Mouse (Mus musculus) midbrain, embryonic 11.5 days (tissue): Measurements from ENCODE around the gene Bet1l. TPM values are rescaled to one million over a fixed set of nuclear protein-coding genes. Genes with fewer than 3 reads are reported as not detected.

Experiments
- ATAC-seq: fragments of 200-750 bp; cut with Nextera tagmentation; 2 replicates; pipeline ENCODE4 v1.8.0; 2017; ENCODE audit warnings: moderate TSS enrichment, moderate library complexity; ENCODE audit not compliant: low FRiP score
- DNase-seq: peaks from one replicate; pipeline ENCODE4 v3.0.0; 2015; ENCODE audit warnings: low spot score; ENCODE audit errors: missing footprints
- H3K27ac ChIP-seq: fragments of 300-500 bp; sonication (generic); 2 replicates; pipeline ENCODE4 v1.5.1; 2014; ENCODE audit warnings: low read depth, low read length
- H3K27me3 ChIP-seq: fragments of 300-500 bp; sonication (generic); 2 replicates; pipeline ENCODE4 v1.6.1; 2014; ENCODE audit warnings: mild to moderate bottlenecking, low read length, moderate library complexity, mixed read lengths; ENCODE audit not compliant: control insufficient read depth, insufficient read depth
- H3K36me3 ChIP-seq: fragments of 300-500 bp; sonication (generic); 2 replicates; pipeline ENCODE4 v1.6.1; 2014; ENCODE audit warnings: mild to moderate bottlenecking, low read length, moderate library complexity, mixed read lengths; ENCODE audit not compliant: control insufficient read depth, insufficient read depth
- H3K4me1 ChIP-seq: fragments of 300-500 bp; sonication (generic); 2 replicates; pipeline ENCODE4 v1.6.1; 2014; ENCODE audit warnings: low read length; ENCODE audit not compliant: control insufficient read depth, insufficient read depth
- H3K4me2 ChIP-seq: fragments of 300-500 bp; sonication (generic); 2 replicates; pipeline ENCODE4 v1.6.1; 2014; ENCODE audit warnings: mild to moderate bottlenecking, moderate library complexity
- H3K4me3 ChIP-seq: fragments of 300-500 bp; sonication (generic); 2 replicates; pipeline ENCODE4 v1.5.1; 2014; ENCODE audit warnings: low read depth, low read length
- H3K9ac ChIP-seq: fragments of 300-500 bp; sonication (generic); 2 replicates; pipeline ENCODE4 v1.6.1; 2014; ENCODE audit warnings: low read length
- H3K9me3 ChIP-seq: fragments of 300-500 bp; sonication (generic); 2 replicates; pipeline ENCODE4 v1.6.1; 2016; ENCODE audit warnings: low read length; ENCODE audit not compliant: control insufficient read depth
- WGBS: fragments of 180-500 bp; shearing (Covaris S2); extraction: QIAGEN DNeasy Blood & Tissue Kit; methylation state at CpG from one replicate; pipeline ENCODE4 v1.1.7; 2014; 5-methylcytosine and 5-hydroxymethylcytosine counted together
- polyA plus RNA-seq: library from polyadenylated mRNA; unstranded; fragments of >200 nt; fragmentation: Nextera tagmentation; extraction: Ambion mirVana; gene quantifications from 2 replicates; pipeline ENCODE4 v1.2.1, GENCODE M21; 2014

The Bet1l gene
- polyA plus RNA-seq, 1 experiment from 2014 or later: 25.3 TPM

DNA sequence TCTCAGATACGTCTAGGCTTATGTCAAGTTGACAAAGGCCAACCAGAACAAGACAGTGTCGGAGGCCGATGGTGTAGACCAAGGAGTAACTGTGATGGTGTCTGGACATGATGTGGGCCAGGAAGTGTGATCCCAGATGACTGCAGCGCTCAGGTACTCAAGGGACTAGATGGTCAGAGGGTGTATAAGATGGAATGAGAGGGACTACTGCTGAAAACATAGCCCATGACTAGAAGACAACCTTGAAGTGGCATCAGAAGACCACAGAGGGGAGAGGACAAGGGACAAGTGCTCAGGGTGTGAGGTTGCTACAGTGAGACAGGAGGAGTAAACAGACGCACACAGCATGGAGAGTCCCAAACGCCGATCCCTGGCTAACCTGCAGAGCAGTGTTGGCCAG lies 13.6 kb downstream of the Bet1l start:
- no peaks in the 10 kb centered on the region for H3K9me3 ChIP-seq
- H3K36me3 ChIP-seq: no peaks in the 10 kb centered on the region
- DNase-seq (peak; percentile 74), ATAC-seq (no peak)
- no peak overlapping the region for H3K4me3 ChIP-seq
- H3K27me3 ChIP-seq: 0 out of 2 replicates have a peak, but pooled peaks cover 2% of the 10 kb centered on the region
- H3K27ac ChIP-seq: no peak overlapping the region
- H3K4me2 ChIP-seq: no peak overlapping the region
- H3K9ac ChIP-seq: no peak overlapping the region
- H3K4me1 ChIP-seq: no peaks in the 10 kb centered on the region; the same call in 1 of the 2 replicates
- WGBS: 86% methylated on average over 7 of the region's 7 CpGs

DNA sequence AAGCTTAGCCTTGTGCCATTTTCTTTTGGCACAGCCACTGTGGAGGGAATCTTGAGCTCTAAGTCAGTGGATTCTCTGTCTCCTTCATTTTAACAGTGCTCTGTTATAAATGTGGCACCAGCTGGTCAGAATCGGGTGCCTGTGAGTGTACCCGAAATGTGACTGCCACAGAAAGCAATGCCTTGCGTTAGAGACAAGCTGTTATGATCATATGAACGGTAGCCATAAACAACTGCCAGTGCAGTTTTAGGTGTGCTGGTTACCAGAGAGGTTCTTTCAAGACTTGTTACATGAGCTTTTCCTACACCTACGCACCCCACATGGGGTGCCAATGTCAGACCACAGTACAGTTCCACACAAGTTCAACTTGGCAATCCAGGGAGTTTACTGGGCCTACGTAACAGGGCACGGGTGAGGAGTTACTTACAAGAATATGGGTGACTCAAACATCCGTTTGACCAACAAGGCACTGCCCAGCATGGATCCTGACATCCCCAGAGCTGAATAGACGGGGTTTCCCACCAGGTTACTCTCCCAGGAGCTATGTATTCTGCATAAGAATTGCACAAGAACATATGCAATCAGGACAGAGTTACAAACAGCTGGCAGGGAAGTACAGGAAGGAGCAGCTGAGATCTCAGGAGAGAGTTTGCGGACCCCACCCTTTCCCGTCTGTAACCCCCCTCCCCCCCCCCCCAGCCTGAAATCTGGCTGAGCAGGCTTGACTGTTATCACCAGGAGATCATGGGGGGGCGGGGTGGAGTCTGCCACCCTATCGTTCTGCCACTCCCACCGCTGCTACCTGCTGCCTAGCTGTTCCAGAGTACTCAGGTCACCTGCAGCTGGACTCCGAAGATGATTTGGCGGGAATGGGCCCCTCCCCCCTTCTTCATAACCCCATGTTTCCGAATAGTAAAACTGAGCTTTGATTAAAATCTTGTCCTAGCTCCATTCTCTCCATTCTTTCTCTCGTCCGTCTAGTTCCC lies 16.3 kb downstream of the Bet1l start:
- H3K9ac ChIP-seq: no peak overlapping the region
- 39% methylated on average over 19 of the region's 19 CpGs for WGBS
- peak; percentile 62 for DNase-seq
- H3K36me3 ChIP-seq: no peaks in the 10 kb centered on the region
- H3K4me3 ChIP-seq: no peak overlapping the region
- no peaks in the 10 kb centered on the region; the same call in 1 of the 2 replicates for H3K4me1 ChIP-seq
- H3K27ac ChIP-seq: no peak overlapping the region
- H3K27me3 ChIP-seq: 0 out of 2 replicates have a peak, but pooled peaks cover 2% of the 10 kb centered on the region
- ATAC-seq: no peak
- H3K9me3 ChIP-seq: no peaks in the 10 kb centered on the region
- H3K4me2 ChIP-seq: no peak overlapping the region

DNA sequence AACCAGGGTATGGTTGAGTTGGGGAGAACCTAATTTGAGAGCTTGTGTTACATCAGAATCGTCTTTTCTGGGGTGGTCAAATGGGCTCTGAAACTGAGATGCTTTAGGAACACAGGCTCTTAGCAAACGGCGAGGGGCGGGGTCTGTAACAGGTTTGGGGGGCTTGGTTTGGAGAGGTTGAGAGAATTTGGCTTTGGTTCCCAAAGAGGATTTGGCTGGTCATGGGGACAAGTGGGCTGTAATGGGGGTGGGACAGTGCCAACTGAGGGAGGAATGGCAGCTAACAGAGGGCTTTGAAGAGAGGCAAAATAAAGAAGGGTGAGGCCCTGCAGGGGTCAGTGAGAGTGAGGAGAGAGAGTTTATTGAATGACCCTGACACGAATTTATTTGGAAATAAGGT lies 17.8 kb downstream of the Bet1l start:
- Histone ChIP-seq H3K27me3 (0 out of 2 replicates have a peak, but pooled peaks cover 2% of the 10 kb centered on the region), H3K4me2 (no peak overlapping the region), H3K9me3 (no peaks in the 10 kb centered on the region), H3K4me3 (no peak overlapping the region), H3K36me3 (no peaks in the 10 kb centered on the region), H3K4me1 (no peaks in the 10 kb centered on the region), H3K9ac (no peak overlapping the region), H3K27ac (no peak overlapping the region)
- 69% methylated on average over 5 of the region's 5 CpGs for WGBS
- peak; percentile 76 for DNase-seq
- no peak for ATAC-seq

DNA sequence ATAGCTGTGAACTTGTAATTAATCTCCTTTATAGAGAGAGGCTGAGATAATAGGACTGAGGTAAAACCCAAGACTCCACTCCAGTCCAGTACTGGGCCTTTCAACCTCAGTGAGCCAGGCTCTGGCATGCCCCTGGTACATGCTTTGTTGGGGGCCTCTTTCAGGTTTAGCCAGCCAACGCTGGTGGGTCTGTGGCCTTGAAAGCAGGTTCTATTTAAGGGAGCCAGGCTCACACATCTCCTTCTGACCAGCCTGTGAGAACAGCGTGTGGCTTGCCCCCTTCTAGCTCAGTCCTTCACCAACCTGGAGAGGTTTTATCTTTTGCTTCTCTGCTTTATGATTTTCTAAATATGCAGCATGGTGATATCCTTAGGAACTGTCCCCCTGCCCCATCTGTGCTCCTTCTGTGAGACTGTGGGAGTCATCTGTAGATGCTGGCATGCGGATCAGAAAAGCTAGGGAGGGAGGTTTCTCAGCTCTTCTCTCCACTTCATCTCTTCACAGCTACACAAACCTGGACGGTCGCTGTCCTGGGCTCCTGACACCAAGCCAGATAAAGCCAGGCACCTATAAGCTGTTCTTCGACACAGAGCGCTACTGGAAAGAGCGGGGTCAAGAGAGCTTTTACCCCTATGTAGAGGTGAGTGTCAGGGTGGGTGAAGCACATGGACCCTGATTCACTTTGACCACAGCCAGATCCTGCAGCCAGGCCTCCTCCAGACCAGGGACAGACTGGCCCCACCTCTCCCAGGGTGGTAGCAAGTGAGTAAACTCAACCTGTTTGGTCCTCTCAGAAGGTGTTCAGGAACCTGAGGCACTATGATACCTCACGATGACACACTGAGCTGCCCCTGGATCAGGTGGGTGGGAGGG lies 20.9 kb downstream of the Bet1l start:
- ATAC-seq: no peak
- WGBS: 84% methylated on average over 9 of the region's 9 CpGs
- no peaks in the 10 kb centered on the region for H3K9me3 ChIP-seq
- no peak overlapping the region for H3K4me3 ChIP-seq
- H3K4me1 ChIP-seq: no peaks in the 10 kb centered on the region
- no peak for DNase-seq
- no peak overlapping the region for H3K9ac ChIP-seq
- H3K27ac ChIP-seq: no peak overlapping the region
- H3K27me3 ChIP-seq: no peaks in the 10 kb centered on the region
- no peaks in the 10 kb centered on the region for H3K36me3 ChIP-seq
- no peak overlapping the region for H3K4me2 ChIP-seq

DNA sequence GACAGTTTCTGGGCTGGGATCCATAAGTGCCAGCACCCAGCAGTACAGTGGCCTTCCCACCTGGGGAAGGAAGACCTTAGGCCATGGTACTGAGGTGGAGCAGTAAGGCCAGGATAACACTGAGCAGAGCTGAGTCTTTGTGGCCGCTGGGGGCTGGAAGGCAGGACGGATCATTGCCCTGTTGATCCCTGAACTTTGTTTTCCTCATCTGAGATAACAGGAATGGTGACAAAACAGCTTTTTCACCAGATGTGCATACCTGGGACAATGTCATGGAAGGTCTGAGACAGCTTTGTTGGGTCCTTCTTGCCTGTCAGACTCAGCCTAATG lies 21.7 kb downstream of the Bet1l start:
- Histone ChIP-seq H3K4me3 (no peak overlapping the region), H3K4me2 (no peak overlapping the region), H3K27ac (no peak overlapping the region), H3K27me3 (no peaks in the 10 kb centered on the region), H3K4me1 (no peaks in the 10 kb centered on the region), H3K9me3 (no peaks in the 10 kb centered on the region), H3K9ac (no peak overlapping the region), H3K36me3 (no peaks in the 10 kb centered on the region)
- DNase-seq: no peak
- 73% methylated on average over 2 of the region's 2 CpGs for WGBS
- no peak for ATAC-seq

DNA sequence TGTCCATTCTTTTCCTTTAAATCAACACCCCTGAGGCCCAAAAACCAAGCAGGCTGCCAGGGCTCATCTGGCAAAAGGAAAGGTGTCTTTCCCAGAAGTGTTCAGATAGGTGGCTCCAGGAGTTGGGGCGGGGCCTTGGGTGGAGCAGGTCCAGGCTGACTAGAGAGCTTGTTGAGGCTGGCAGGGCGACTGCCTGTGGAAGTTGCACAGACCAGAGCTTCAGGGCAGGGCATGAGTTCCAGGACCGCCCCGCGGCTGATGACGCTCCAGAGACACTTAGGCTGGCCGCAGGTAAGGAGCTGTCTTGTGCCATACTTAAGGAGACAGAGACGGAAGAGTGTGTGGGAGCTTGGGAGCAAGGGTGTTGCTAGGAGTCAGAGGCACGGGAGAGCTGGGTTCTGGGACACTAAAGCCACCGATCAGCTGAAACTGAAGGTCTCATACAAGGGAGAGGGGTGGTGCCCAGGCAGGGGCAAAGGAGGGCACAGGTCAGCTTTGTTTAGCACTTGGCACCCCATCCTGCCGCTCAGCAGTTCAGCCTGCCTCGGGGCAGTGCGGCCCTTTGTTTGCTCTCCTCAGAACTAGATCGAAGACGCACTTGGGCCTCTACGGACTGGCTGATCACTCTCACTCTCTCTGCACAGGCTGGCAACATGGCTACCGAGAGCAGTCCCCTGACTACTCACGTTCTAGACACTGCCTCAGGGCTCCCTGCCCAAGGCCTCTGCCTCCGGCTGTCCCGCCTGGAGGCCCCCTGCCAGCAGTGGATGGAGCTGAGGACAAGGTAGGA lies 22.2 kb downstream of the Bet1l start, which contains the start of gene Urah:
Gene Urah (plus strand): TSS at position 51 of the 790 bp plus-strand sequence.
- ATAC-seq (no peak), DNase-seq (no peak)
- H3K9ac ChIP-seq: no peak within 1 kb of the TSS
- H3K36me3 ChIP-seq: no peaks in the 10 kb centered on the region
- no peaks in the 10 kb centered on the region for H3K9me3 ChIP-seq
- no peak within 1 kb of the TSS for H3K4me3 ChIP-seq
- 43% methylated on average over 20 of the region's 20 CpGs for WGBS
- no peak within 1 kb of the TSS for H3K4me2 ChIP-seq
- no peaks in the 10 kb centered on the region for H3K4me1 ChIP-seq
- no peak within 1 kb of the TSS for H3K27ac ChIP-seq
- no peaks in the 10 kb centered on the region for H3K27me3 ChIP-seq

DNA sequence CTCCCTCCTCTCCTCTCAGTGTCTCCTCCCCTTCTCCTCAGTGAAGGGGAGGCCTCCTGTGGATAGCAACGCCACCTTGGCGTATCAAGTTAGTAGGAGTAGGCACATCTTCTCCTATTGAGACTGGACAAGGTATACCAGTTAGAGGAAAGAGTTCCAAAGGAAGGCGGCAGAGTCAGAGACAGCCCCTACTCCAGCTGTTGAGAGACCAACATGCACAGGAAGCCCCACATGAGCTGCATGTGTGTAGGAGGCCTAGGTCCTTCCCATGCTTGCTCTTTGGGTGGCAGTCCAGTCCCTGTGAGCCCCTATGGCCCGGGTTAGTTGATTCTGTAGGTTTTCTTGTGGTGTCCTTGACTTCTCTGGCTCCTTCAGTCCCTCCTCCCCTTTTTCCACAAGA lies 24.0 kb downstream of the Bet1l start:
- DNase-seq (peak; percentile 47), ATAC-seq (no peak)
- Histone ChIP-seq H3K27ac (no peak overlapping the region), H3K9ac (no peak overlapping the region), H3K27me3 (no peaks in the 10 kb centered on the region), H3K4me2 (no peak overlapping the region), H3K36me3 (no peaks in the 10 kb centered on the region), H3K9me3 (no peaks in the 10 kb centered on the region), H3K4me1 (no peaks in the 10 kb centered on the region), H3K4me3 (no peak overlapping the region)
- 74% methylated on average over 4 of the region's 4 CpGs for WGBS

DNA sequence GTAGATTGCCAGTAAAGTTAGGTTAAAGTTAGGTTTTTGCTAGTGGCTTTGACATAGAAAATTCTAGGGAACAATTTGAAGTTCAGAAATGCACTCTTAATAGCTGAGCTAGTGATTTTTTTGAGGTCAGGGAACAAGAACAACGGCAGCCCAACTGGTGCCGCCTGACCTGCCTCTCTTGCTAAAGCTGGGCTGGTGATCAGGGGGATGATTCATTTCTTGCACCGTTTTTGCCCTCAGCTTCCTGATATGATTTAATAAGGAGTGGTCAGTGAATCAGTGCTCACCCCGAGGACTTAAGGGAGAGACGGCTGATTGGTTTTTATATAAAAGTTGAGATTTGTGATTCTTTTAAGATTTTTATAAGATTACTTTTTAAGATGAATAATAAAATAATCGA lies 25.9 kb downstream of the Bet1l start:
- Histone ChIP-seq H3K9me3 (no peaks in the 10 kb centered on the region), H3K9ac (no peak overlapping the region), H3K27me3 (no peaks in the 10 kb centered on the region), H3K36me3 (no peaks in the 10 kb centered on the region), H3K4me2 (no peak overlapping the region), H3K4me3 (no peak overlapping the region), H3K4me1 (no peaks in the 10 kb centered on the region), H3K27ac (no peak overlapping the region)
- DNase-seq: peak; percentile 8
- WGBS: 74% methylated on average over 6 of the region's 6 CpGs
- ATAC-seq: no peak
